Mouse (Mus musculus): Measurements from ENCODE around the gene Tacr2. TPM values are rescaled to one million over a fixed set of nuclear protein-coding genes. Genes with fewer than 3 reads are reported as not detected.

Tacr2 gene
- polyA plus RNA-seq, 1 experiment from 2014 or later: not detected

GRCm38 (mm10) chr10:62277499-62278293 is 25.5 kb downstream of the Tacr2 start:
- no peak overlapping the region for H3K4me3 ChIP-seq
- peaks cover 3% of the 10 kb centered on the region; the same call in 1 of the 2 replicates for H3K4me1 ChIP-seq
- ATAC-seq: no peak
- peaks cover 98% of the 10 kb centered on the region for H3K36me3 ChIP-seq
- H3K4me2 ChIP-seq: no peak overlapping the region
- H3K9me3 ChIP-seq (replicated peaks): no peaks in the 10 kb centered on the region
- no peak overlapping the region for H3K27ac ChIP-seq
- H3K9ac ChIP-seq: no peak overlapping the region
- 94% methylated on average over 18 of the region's 19 CpGs for WGBS (ENCODE audit: insufficient replicate concordance)
- H3K27me3 ChIP-seq (replicated peaks): no peaks in the 10 kb centered on the region

GRCm38 (mm10) chr10:62279066-62279465 is 26.8 kb downstream of the Tacr2 start:
- H3K36me3 ChIP-seq: peaks cover 98% of the 10 kb centered on the region

GRCm38 (mm10) chr10:62279671-62280070 is 27.4 kb downstream of the Tacr2 start:
- Histone ChIP-seq H3K9ac (no peak overlapping the region), H3K36me3 (peaks cover 98% of the 10 kb centered on the region), H3K4me1 (peaks cover 10% of the 10 kb centered on the region), H3K4me2 (no peak overlapping the region), H3K4me3 (no peak overlapping the region), H3K27me3 (replicated peaks) (no peaks in the 10 kb centered on the region), H3K9me3 (replicated peaks) (no peaks in the 10 kb centered on the region), H3K27ac (no peak overlapping the region)
- no peak for ATAC-seq
- WGBS (ENCODE audit: insufficient replicate concordance): 78% methylated on average over 4 of the region's 4 CpGs

More at GRCm38 (mm10) chr10:62279066-62279465, 26.8 kb downstream of the Tacr2 start:
- Histone ChIP-seq H3K9ac (no peak overlapping the region), H3K4me2 (no peak overlapping the region), H3K27me3 (replicated peaks) (no peaks in the 10 kb centered on the region), H3K4me3 (no peak overlapping the region), H3K9me3 (replicated peaks) (no peaks in the 10 kb centered on the region), H3K27ac (no peak overlapping the region), H3K4me1 (peaks cover 10% of the 10 kb centered on the region)
- ATAC-seq: no peak
- WGBS (ENCODE audit: insufficient replicate concordance): 73% methylated on average over 3 of the region's 3 CpGs

- WGBS (ENCODE audit: insufficient replicate concordance): 67% methylated on average over 9 of the region's 9 CpGs
- Histone ChIP-seq H3K27ac (0 out of 2 replicates have a peak overlapping the region, but pooled peaks have one; percentile 21), H3K4me3 (no peak overlapping the region), H3K4me1 (peaks cover 10% of the 10 kb centered on the region), H3K4me2 (no peak overlapping the region), H3K36me3 (peaks cover 97% of the 10 kb centered on the region), H3K9ac (no peak overlapping the region), H3K9me3 (replicated peaks) (no peaks in the 10 kb centered on the region), H3K27me3 (replicated peaks) (no peaks in the 10 kb centered on the region)
- peak; percentile 80 for ATAC-seq
Measured at GRCm38 (mm10) chr10:62282782-62283181, 30.5 kb downstream of the Tacr2 start.

GRCm38 (mm10) chr10:62283206-62283792 is 31.1 kb downstream of the Tacr2 start:
- ATAC-seq: no peak
- Histone ChIP-seq H3K4me2 (no peak overlapping the region), H3K27me3 (replicated peaks) (no peaks in the 10 kb centered on the region), H3K27ac (no peak overlapping the region), H3K9ac (no peak overlapping the region), H3K9me3 (replicated peaks) (no peaks in the 10 kb centered on the region), H3K4me1 (peaks cover 10% of the 10 kb centered on the region), H3K36me3 (peaks cover 97% of the 10 kb centered on the region), H3K4me3 (no peak overlapping the region)
- 82% methylated on average over 4 of the region's 4 CpGs for WGBS (ENCODE audit: insufficient replicate concordance)

- Histone ChIP-seq H3K4me3 (no peak overlapping the region), H3K9ac (no peak overlapping the region), H3K27ac (no peak overlapping the region), H3K9me3 (replicated peaks) (no peaks in the 10 kb centered on the region), H3K4me2 (no peak overlapping the region), H3K36me3 (peaks cover 96% of the 10 kb centered on the region), H3K4me1 (peaks cover 8% of the 10 kb centered on the region), H3K27me3 (replicated peaks) (no peaks in the 10 kb centered on the region)
- 75% methylated on average over 6 of the region's 6 CpGs for WGBS (ENCODE audit: insufficient replicate concordance)
- no peak for ATAC-seq
Measured at GRCm38 (mm10) chr10:62287460-62288124, 35.4 kb downstream of the Tacr2 start.

- 94% methylated on average over 4 of the region's 4 CpGs for WGBS (ENCODE audit: insufficient replicate concordance)
- no peak overlapping the region for H3K4me2 ChIP-seq
- peaks cover 100% of the 10 kb centered on the region for H3K36me3 ChIP-seq
- H3K9me3 ChIP-seq (replicated peaks): no peaks in the 10 kb centered on the region
- ATAC-seq: no peak
- no peak overlapping the region for H3K9ac ChIP-seq
- no peak overlapping the region for H3K4me3 ChIP-seq
- H3K4me1 ChIP-seq: no peaks in the 10 kb centered on the region
- H3K27me3 ChIP-seq (replicated peaks): no peaks in the 10 kb centered on the region
- no peak overlapping the region; the same call in 1 of the 2 replicates for H3K27ac ChIP-seq
Measured at GRCm38 (mm10) chr10:62294112-62294511, 41.9 kb downstream of the Tacr2 start.

- Histone ChIP-seq H3K36me3 (peaks cover 100% of the 10 kb centered on the region), H3K27ac (no peak overlapping the region), H3K4me1 (no peaks in the 10 kb centered on the region), H3K9me3 (replicated peaks) (no peaks in the 10 kb centered on the region), H3K9ac (no peak overlapping the region), H3K4me3 (no peak overlapping the region), H3K4me2 (no peak overlapping the region), H3K27me3 (replicated peaks) (no peaks in the 10 kb centered on the region)
- WGBS (ENCODE audit: insufficient replicate concordance): 90% methylated on average over 23 of the region's 26 CpGs
- ATAC-seq: no peak
Measured at GRCm38 (mm10) chr10:62296086-62296872, 44.0 kb downstream of the Tacr2 start.

- no peak overlapping the region for H3K4me2 ChIP-seq
- no peak overlapping the region for H3K4me3 ChIP-seq
- H3K27me3 ChIP-seq (replicated peaks): no peaks in the 10 kb centered on the region
- 86% methylated on average over 23 of the region's 23 CpGs for WGBS (ENCODE audit: insufficient replicate concordance)
- no peak for ATAC-seq
- H3K9me3 ChIP-seq (replicated peaks): no peaks in the 10 kb centered on the region
- H3K27ac ChIP-seq: no peak overlapping the region
- no peak overlapping the region for H3K9ac ChIP-seq
- H3K4me1 ChIP-seq: no peaks in the 10 kb centered on the region
- H3K36me3 ChIP-seq: peaks cover 100% of the 10 kb centered on the region
Measured at GRCm38 (mm10) chr10:62300006-62300827, 48.0 kb downstream of the Tacr2 start.

- no peak overlapping the region for H3K27ac ChIP-seq
- H3K36me3 ChIP-seq: peaks cover 99% of the 10 kb centered on the region
Measured at GRCm38 (mm10) chr10:62305090-62305489, 52.9 kb downstream of the Tacr2 start.

GRCm38 (mm10) chr10:62306483-62306882 is 54.2 kb downstream of the Tacr2 start:
- H3K27ac ChIP-seq: no peak overlapping the region
- no peak for ATAC-seq
- H3K4me1 ChIP-seq: peaks cover 8% of the 10 kb centered on the region
- 28% methylated on average over 3 of the region's 3 CpGs for WGBS (ENCODE audit: insufficient replicate concordance)
- H3K27me3 ChIP-seq (replicated peaks): no peaks in the 10 kb centered on the region
- no peaks in the 10 kb centered on the region for H3K9me3 ChIP-seq (replicated peaks)
- H3K36me3 ChIP-seq: peaks cover 99% of the 10 kb centered on the region
- H3K9ac ChIP-seq: no peak overlapping the region
- no peak overlapping the region for H3K4me3 ChIP-seq
- no peak overlapping the region for H3K4me2 ChIP-seq

More at GRCm38 (mm10) chr10:62305090-62305489, 52.9 kb downstream of the Tacr2 start:
- ATAC-seq: no peak
- 80% methylated on average over 6 of the region's 6 CpGs for WGBS (ENCODE audit: insufficient replicate concordance)
- Histone ChIP-seq H3K4me3 (no peak overlapping the region), H3K4me2 (no peak overlapping the region), H3K27me3 (replicated peaks) (no peaks in the 10 kb centered on the region), H3K9ac (no peak overlapping the region), H3K9me3 (replicated peaks) (no peaks in the 10 kb centered on the region), H3K4me1 (peaks cover 7% of the 10 kb centered on the region; the same call in 1 of the 2 replicates)

Measured in liver, embryonic 12.5 days (tissue).